Mouse (Mus musculus): ENCODE results near the gene Gtf2h5.

DNA sequence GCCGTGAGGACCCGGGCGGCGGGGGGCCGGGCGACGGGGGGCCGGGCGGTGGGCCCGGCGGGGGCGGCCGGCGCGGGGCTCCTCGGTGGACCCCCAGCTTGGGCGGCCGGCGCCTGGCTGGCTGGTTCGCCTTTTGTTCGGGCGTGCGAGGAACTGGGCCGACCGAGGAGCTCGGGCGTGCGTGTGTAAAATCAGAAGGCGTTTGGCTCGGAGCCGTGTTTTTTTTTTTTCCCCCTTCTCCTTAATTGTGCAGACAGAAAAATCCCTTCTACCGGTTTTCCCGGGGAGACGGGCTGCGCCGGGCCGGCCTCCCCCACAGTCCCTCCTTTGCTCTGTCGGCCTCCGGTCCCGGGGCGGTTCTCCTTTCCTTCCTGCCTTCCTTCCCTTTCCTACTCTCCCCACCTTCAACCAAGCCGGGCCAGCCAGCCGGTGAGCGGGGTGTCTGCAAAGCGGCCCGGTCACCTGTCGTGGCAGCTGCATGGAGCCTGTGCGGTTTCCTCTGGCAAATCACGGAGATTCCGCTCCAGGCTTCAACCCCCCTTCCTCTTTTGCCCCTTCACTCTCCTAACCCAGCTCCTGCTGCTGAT, 27.5 kb downstream of the Gtf2h5 start:
- TF ChIP-seq CTCF (IDR thresholded peaks at IDR 0.05; ENCODE audit: borderline replicate concordance, insufficient read depth, low read length) (no peak), POLR2A (IDR thresholded peaks at IDR 0.05; ENCODE audit: low read depth, low read length) (no peak; the same call in 1 of the 2 replicates)
